Mouse (Mus musculus) lung, adult 2 months (tissue): Measurements from ENCODE around the gene Olfr49.

Experiments
- CTCF ChIP-seq: fragments of 200-500 bp; IDR thresholded peaks from 2 replicates; pipeline ENCODE4 v1.5.1; 2011; ENCODE audit warnings: mild to moderate bottlenecking, low read length, control low read depth; ENCODE audit not compliant: insufficient read depth
- POLR2A ChIP-seq: fragments of 200-500 bp; IDR thresholded peaks from 2 replicates; pipeline ENCODE4 v1.6.1; 2011; ENCODE audit warnings: low read depth, mild to moderate bottlenecking, control low read depth, low read length, borderline replicate concordance; ENCODE audit errors: extremely low read depth

GRCm38 (mm10) chr14:54300676-54301075 is 15.9 kb upstream of the Olfr49 start:
- TF ChIP-seq CTCF (no peak), POLR2A (no peak)
